Mouse (Mus musculus) MEL (cell line): Measurements from ENCODE around the gene Fyb. TPM values are rescaled to one million over a fixed set of nuclear protein-coding genes. Genes with fewer than 3 reads are reported as not detected.

Experiments
- DNase-seq: peaks from one replicate; pipeline ENCODE4 v3.0.0; 2011; ENCODE audit warnings: low read depth, low spot score
- H3K27ac ChIP-seq: 2 replicates; pipeline ENCODE4 v1.5.1; 2012; ENCODE audit warnings: low read depth, mild to moderate bottlenecking, control low read depth, low read length, moderate library complexity; ENCODE audit not compliant: control insufficient read depth
- H3K27me3 ChIP-seq, 2 experiments: fragments of 150-350 bp in 1 of 2; sonication (generic) in 1 of 2; 2 replicates each; pipeline ENCODE4 v1.6.1; 2012; ENCODE audit warnings: low read length in 2 of 2, mild to moderate bottlenecking in 2 of 2, improper control_type of control experiment in 1 of 2, moderate library complexity in 1 of 2; ENCODE audit not compliant: insufficient read depth in 2 of 2, control insufficient read depth in 1 of 2
- H3K36me3 ChIP-seq, 2 experiments: 2 replicates each; pipeline ENCODE4 v1.6.1; 2012 to 2014; ENCODE audit warnings: low read length in 2 of 2, improper control_type of control experiment in 1 of 2, inconsistent platforms in 1 of 2, mild to moderate bottlenecking in 1 of 2; ENCODE audit not compliant: insufficient read depth in 2 of 2, control insufficient read depth in 1 of 2
- H3K4me1 ChIP-seq, 2 experiments: fragments of 150-350 bp in 1 of 2; sonication (generic) in 1 of 2; 2 replicates each; pipeline ENCODE4 v1.6.1; 2012; ENCODE audit warnings: low read length in 2 of 2, improper control_type of control experiment in 1 of 2, mild to moderate bottlenecking in 1 of 2; ENCODE audit not compliant: insufficient read depth in 2 of 2, control insufficient read depth in 1 of 2
- H3K4me3 ChIP-seq, 2 experiments: fragments of 150-350 bp in 1 of 2; sonication (generic) in 1 of 2; 2 replicates each; pipeline ENCODE4 v1.5.1; 2012; ENCODE audit warnings: low read depth in 2 of 2, low read length in 2 of 2, mild to moderate bottlenecking in 2 of 2, moderate library complexity in 2 of 2, control low read depth in 1 of 2, improper control_type of control experiment in 1 of 2; ENCODE audit not compliant: control insufficient read depth in 1 of 2, insufficient read depth in 1 of 2
- H3K79me2 ChIP-seq: 2 replicates; pipeline ENCODE4 v1.6.1; 2012; ENCODE audit warnings: mild to moderate bottlenecking, low read length, moderate library complexity; ENCODE audit not compliant: control insufficient read depth, poor library complexity, insufficient read depth
- H3K9ac ChIP-seq: 2 replicates; pipeline ENCODE4 v1.6.1; 2012; ENCODE audit warnings: low read depth, mild to moderate bottlenecking, control low read depth, low read length, moderate library complexity; ENCODE audit not compliant: control insufficient read depth, poor library complexity, severe bottlenecking
- H3K9me3 ChIP-seq: fragments of 150-350 bp; sonication (generic); replicated peaks from 2 replicates; pipeline ENCODE4 v1.6.1; 2012; ENCODE audit warnings: mild to moderate bottlenecking, low read length, improper control_type of control experiment, moderate library complexity; ENCODE audit not compliant: insufficient read depth
- BHLHE40 ChIP-seq: IDR thresholded peaks from 2 replicates; pipeline ENCODE4 v1.6.1; 2012; ENCODE audit warnings: low read depth, mild to moderate bottlenecking, inconsistent platforms, low read length, improper control_type of control experiment, borderline replicate concordance
- CHD1 ChIP-seq: IDR thresholded peaks from 2 replicates; pipeline ENCODE4 v1.6.1; 2012; ENCODE audit warnings: low read depth, mild to moderate bottlenecking, inconsistent platforms, low read length, improper control_type of control experiment
- CTCF ChIP-seq, 3 experiments: IDR thresholded peaks in 2 of 3; conservative IDR thresholded peaks in 1 of 3; 2 replicates each; pipeline ENCODE4 v1.5.1; 2011 to 2012; ENCODE audit warnings: low read length in 3 of 3, low read depth in 2 of 3, mild to moderate bottlenecking in 2 of 3, improper control_type of control experiment in 1 of 3, inconsistent platforms in 1 of 3, mixed read lengths in 1 of 3, moderate library complexity in 1 of 3; ENCODE audit not compliant: control insufficient read depth in 1 of 3, insufficient read depth in 1 of 3, poor library complexity in 1 of 3, severe bottlenecking in 1 of 3
- E2F4 ChIP-seq: IDR thresholded peaks from 2 replicates; pipeline ENCODE4 v1.6.1; 2011; ENCODE audit warnings: low read depth, low read length, improper control_type of control experiment, borderline replicate concordance
- ELF1 ChIP-seq: IDR thresholded peaks from 2 replicates; pipeline ENCODE4 v1.6.1; 2014; ENCODE audit warnings: low read depth, mild to moderate bottlenecking, inconsistent platforms, low read length, improper control_type of control experiment, moderate library complexity
- ETS1 ChIP-seq: IDR thresholded peaks from 2 replicates; pipeline ENCODE4 v1.6.1; 2012; ENCODE audit warnings: low read depth, mild to moderate bottlenecking, inconsistent platforms, low read length, improper control_type of control experiment, moderate library complexity
- GABPA ChIP-seq: IDR thresholded peaks from 2 replicates; pipeline ENCODE4 v1.6.1; 2012; ENCODE audit warnings: low read depth, mild to moderate bottlenecking, inconsistent platforms, low read length, improper control_type of control experiment, moderate library complexity
- HCFC1 ChIP-seq: IDR thresholded peaks from 2 replicates; pipeline ENCODE4 v1.6.1; 2012; ENCODE audit warnings: low read depth, mild to moderate bottlenecking, inconsistent platforms, low read length, improper control_type of control experiment, moderate library complexity
- JUND ChIP-seq: IDR thresholded peaks from 2 replicates; pipeline ENCODE4 v1.6.1; 2011; ENCODE audit warnings: low read depth, mild to moderate bottlenecking, improper control_type of control experiment, low read length
- KAT2A ChIP-seq: conservative IDR thresholded peaks from 2 replicates; pipeline ENCODE4 v1.6.1; 2012; ENCODE audit warnings: low read depth, low read length, improper control_type of control experiment, inconsistent platforms
- MAX ChIP-seq: IDR thresholded peaks from 2 replicates; pipeline ENCODE4 v1.6.1; 2011; ENCODE audit warnings: low read length, improper control_type of control experiment
- MAZ ChIP-seq: IDR thresholded peaks from 2 replicates; pipeline ENCODE4 v1.6.1; 2012; ENCODE audit warnings: low read depth, mild to moderate bottlenecking, inconsistent platforms, low read length, improper control_type of control experiment
- MXI1 ChIP-seq: IDR thresholded peaks from 2 replicates; pipeline ENCODE4 v1.6.1; 2011; ENCODE audit warnings: mild to moderate bottlenecking, low read depth, low read length, improper control_type of control experiment
- MYC ChIP-seq: IDR thresholded peaks from 2 replicates; pipeline ENCODE4 v1.6.1; 2011; ENCODE audit warnings: low read depth, mild to moderate bottlenecking, low read length, improper control_type of control experiment, moderate library complexity
- NELFE ChIP-seq: IDR thresholded peaks from 2 replicates; pipeline ENCODE4 v1.6.1; 2011; ENCODE audit warnings: low read depth, low read length, improper control_type of control experiment
- NRF1 ChIP-seq: IDR thresholded peaks from 2 replicates; pipeline ENCODE4 v1.6.1; 2014; ENCODE audit warnings: low read depth, mild to moderate bottlenecking, inconsistent platforms, low read length, improper control_type of control experiment, moderate library complexity; ENCODE audit not compliant: poor library complexity, insufficient read depth, severe bottlenecking
- POLR2AphosphoS2 ChIP-seq: IDR thresholded peaks from 2 replicates; pipeline ENCODE4 v1.6.1; 2011; ENCODE audit warnings: low read length, improper control_type of control experiment
- POLR2AphosphoS5 ChIP-seq: IDR thresholded peaks from 2 replicates; pipeline ENCODE4 v1.6.1; 2012; ENCODE audit warnings: low read depth, borderline replicate concordance, mild to moderate bottlenecking, inconsistent platforms, low read length, moderate library complexity, mixed read lengths
- RAD21 ChIP-seq: IDR thresholded peaks from 2 replicates; pipeline ENCODE4 v1.6.1; 2011; ENCODE audit warnings: mild to moderate bottlenecking, low read depth, low read length, improper control_type of control experiment
- SIN3A ChIP-seq: IDR thresholded peaks from 2 replicates; pipeline ENCODE4 v1.6.1; 2012; ENCODE audit warnings: low read length, improper control_type of control experiment, inconsistent platforms
- SMC3 ChIP-seq: IDR thresholded peaks from 2 replicates; pipeline ENCODE4 v1.6.1; 2011; ENCODE audit warnings: low read depth, low read length, improper control_type of control experiment
- TAL1 ChIP-seq: IDR thresholded peaks from 2 replicates; pipeline ENCODE4 v1.6.1; 2012; ENCODE audit warnings: mild to moderate bottlenecking, inconsistent platforms, low read length, moderate library complexity, mixed read lengths
- UBTF ChIP-seq: IDR thresholded peaks from 2 replicates; pipeline ENCODE4 v1.6.1; 2012; ENCODE audit warnings: low read depth, mild to moderate bottlenecking, inconsistent platforms, low read length, improper control_type of control experiment, moderate library complexity, borderline replicate concordance; ENCODE audit not compliant: insufficient read depth
- USF1 ChIP-seq: IDR thresholded peaks from 2 replicates; pipeline ENCODE4 v1.6.1; 2014; ENCODE audit warnings: low read depth, mild to moderate bottlenecking, inconsistent platforms, low read length, improper control_type of control experiment, moderate library complexity
- USF2 ChIP-seq, 2 experiments: IDR thresholded peaks; 2 replicates each; pipeline ENCODE4 v1.6.1; 2011 to 2012; ENCODE audit warnings: improper control_type of control experiment in 2 of 2, low read length in 2 of 2, borderline replicate concordance in 1 of 2, inconsistent platforms in 1 of 2, low read depth in 1 of 2, mild to moderate bottlenecking in 1 of 2; ENCODE audit not compliant: insufficient read depth in 1 of 2
- ZC3H11A ChIP-seq: IDR thresholded peaks from 2 replicates; pipeline ENCODE4 v1.6.1; 2012; ENCODE audit warnings: low read depth, mild to moderate bottlenecking, inconsistent platforms, low read length, improper control_type of control experiment
- ZMIZ1 ChIP-seq: IDR thresholded peaks from 2 replicates; pipeline ENCODE4 v1.6.1; 2012; ENCODE audit warnings: low read depth, mild to moderate bottlenecking, inconsistent platforms, low read length, improper control_type of control experiment, moderate library complexity
- ZNF384 ChIP-seq: IDR thresholded peaks from 2 replicates; pipeline ENCODE4 v1.6.1; 2012; ENCODE audit warnings: low read depth, mild to moderate bottlenecking, inconsistent platforms, low read length, improper control_type of control experiment
- polyA plus RNA-seq, 2 experiments: library from polyadenylated mRNA; stranded (reverse) in 1 of 2; unstranded in 1 of 2; fragments of >175 nt in 1 of 2; fragments of >200 nt in 1 of 2; gene quantifications; 2 replicates each; pipeline versions ENCODE4 v1.2.1 to v1.2.4; 2012; ENCODE audit warnings: low replicate concordance in 2 of 2, low read depth in 1 of 2; ENCODE audit not compliant: insufficient read length in 2 of 2, insufficient read depth in 1 of 2, missing spikeins in 1 of 2
- total RNA-seq: library from RNA; depleted of rRNA; stranded (reverse); fragments of 300-350 nt; gene quantifications from 2 replicates; pipeline ENCODE4 v1.2.3, GENCODE M21; 2012

Fyb gene
- total and polyA plus RNA-seq, 3 experiments: 175 to 208 TPM; not detected in 1

DNA sequence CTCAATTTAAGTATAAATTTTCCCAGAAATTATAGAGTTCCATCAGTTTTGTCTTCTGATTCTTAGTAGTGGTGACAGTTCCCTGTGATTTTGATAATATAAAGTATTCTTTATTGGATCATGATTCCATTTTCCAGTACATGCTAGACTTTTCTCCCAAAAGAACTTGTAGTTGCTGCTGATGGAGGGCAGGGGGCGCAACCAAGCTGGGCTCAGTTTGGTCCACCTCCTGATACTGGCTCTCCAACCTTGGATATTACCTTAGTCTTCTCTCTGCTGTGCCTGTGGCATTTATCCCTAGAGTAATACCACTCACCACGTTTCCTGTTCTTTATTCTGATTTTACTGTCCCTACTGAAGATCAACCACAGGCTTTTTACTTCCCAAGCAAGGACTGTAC, 179.5 kb downstream of the Fyb start:
- H3K27ac ChIP-seq: no peak overlapping the region
- no peaks in the 10 kb centered on the region for H3K9me3 ChIP-seq
- H3K27me3 ChIP-seq: no peaks in the 10 kb centered on the region
- peaks cover 0 to 25% of the 10 kb centered on the region in 2 experiments; a peak in 2 of 4 replicates for H3K36me3 ChIP-seq
- peaks cover 11 to 21% of the 10 kb centered on the region in 2 experiments for H3K4me1 ChIP-seq
- DNase-seq: no peak
- no peak overlapping the region for H3K9ac ChIP-seq
- TF ChIP-seq ZNF384 (no peak), POLR2AphosphoS2 (no peak), JUND (no peak), SIN3A (no peak), MYC (no peak), USF1 (no peak), CTCF (IDR thresholded peaks at IDR 0.05 in 2 of 3, conservative IDR thresholded peaks at IDR 0.05 in 1 of 3; ENCODE audit: control insufficient read depth in 1 of 3, insufficient read depth in 1 of 3, low read depth in 2 of 3, low read length in 3 of 3, poor library complexity in 1 of 3, severe bottlenecking in 1 of 3) (peak; percentile 28 to 57 (median 40); a peak in 5 of 6 replicates), ETS1 (no peak), RAD21 (peak; percentile 8), ZC3H11A (peak; percentile 23; the same call in 1 of the 2 replicates), GABPA (no peak), MAX (no peak), SMC3 (0 out of 2 replicates have a peak, but pooled peaks have one; percentile 7)
- H3K4me3 ChIP-seq: no peak overlapping the region
- no peaks in the 10 kb centered on the region for H3K79me2 ChIP-seq

DNA sequence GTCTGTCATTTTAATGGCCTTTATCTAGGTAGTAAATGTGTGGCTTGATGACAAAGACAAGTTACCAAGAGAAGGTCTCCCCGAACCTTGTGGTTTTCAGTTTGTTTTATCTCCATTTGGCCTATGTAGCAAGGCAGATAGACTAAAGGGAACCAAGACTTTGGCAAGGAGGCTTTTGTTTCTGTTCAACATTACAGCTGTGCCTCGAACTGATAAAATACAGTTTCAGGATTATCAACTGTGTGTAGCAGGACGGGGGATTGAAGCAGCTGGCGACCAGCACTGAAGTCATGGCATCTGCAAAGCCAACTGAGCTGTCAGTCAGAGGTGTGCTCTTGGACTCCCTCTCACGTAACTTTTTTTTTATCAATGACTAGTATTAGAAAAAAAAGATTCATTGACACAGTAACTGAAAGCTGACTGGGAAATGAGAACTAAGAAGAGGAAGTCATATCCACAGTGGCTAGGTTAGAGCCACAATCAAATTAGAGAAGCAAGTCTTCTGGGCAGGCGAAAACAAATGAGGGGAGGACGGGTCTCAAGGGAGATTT, 182.8 kb downstream of the Fyb start:
- DNase-seq: peak; percentile 97
- H3K9me3 ChIP-seq: no peaks in the 10 kb centered on the region
- H3K4me3 ChIP-seq: peak overlapping the region; percentile 0 to 90; a peak in 2 of 4 replicates
- H3K79me2 ChIP-seq: peaks cover 30% of the 10 kb centered on the region
- H3K9ac ChIP-seq: peak overlapping the region; percentile 53; the same call in 1 of the 2 replicates
- H3K4me1 ChIP-seq: peaks cover 11 to 26% of the 10 kb centered on the region in 2 experiments
- peak overlapping the region; percentile 88 for H3K27ac ChIP-seq
- H3K36me3 ChIP-seq: peaks cover 0 to 34% of the 10 kb centered on the region in 2 experiments; a peak in 2 of 4 replicates
- no peaks in the 10 kb centered on the region for H3K27me3 ChIP-seq
- TF ChIP-seq NELFE: no peak
- TF ChIP-seq TAL1: peak; percentile 95
- TF ChIP-seq BHLHE40: peak; percentile 54; the same call in 1 of the 2 replicates
- TF ChIP-seq NRF1: no peak
- peak; percentile 95 for TF ChIP-seq ZNF384
- TF ChIP-seq ETS1: peak; percentile 100
- TF ChIP-seq JUND: peak; percentile 38; the same call in 1 of the 2 replicates
- TF ChIP-seq SIN3A: peak; percentile 99
- TF ChIP-seq ELF1: no peak
- no peak for TF ChIP-seq CHD1
- no peak for TF ChIP-seq E2F4
- no peak for TF ChIP-seq UBTF
- TF ChIP-seq HCFC1: 0 out of 2 replicates have a peak, but pooled peaks have one; percentile 14
- no peak for TF ChIP-seq KAT2A
- TF ChIP-seq RAD21: no peak
- TF ChIP-seq MAZ: peak; percentile 53; the same call in 1 of the 2 replicates
- TF ChIP-seq USF2 (IDR thresholded peaks at IDR 0.05; ENCODE audit: borderline replicate concordance in 1 of 2, insufficient read depth in 1 of 2, low read depth in 1 of 2, low read length in 2 of 2): no peak
- TF ChIP-seq ZMIZ1: no peak
- TF ChIP-seq POLR2AphosphoS2: no peak
- TF ChIP-seq SMC3: no peak
- no peak for TF ChIP-seq POLR2AphosphoS5
- no peak; the same call in none of the 2 replicates for TF ChIP-seq MXI1
- no peak; the same call in none of the 2 replicates for TF ChIP-seq MAX
- no peak for TF ChIP-seq USF1
